Mouse (Mus musculus) megakaryocyte, embryonic 14.5 days (primary cell): ENCODE results near the gene Hectd1.

Source experiments
- FLI1 ChIP-seq: IDR thresholded peaks from 2 replicates; pipeline ENCODE4 v1.6.1; 2012; ENCODE audit warnings: low read length, inconsistent platforms, mixed read lengths
- GATA1 ChIP-seq: IDR thresholded peaks from 3 replicates; pipeline ENCODE4 v1.6.1; 2012; ENCODE audit warnings: mixed read lengths, low read length, inconsistent platforms, borderline replicate concordance

DNA sequence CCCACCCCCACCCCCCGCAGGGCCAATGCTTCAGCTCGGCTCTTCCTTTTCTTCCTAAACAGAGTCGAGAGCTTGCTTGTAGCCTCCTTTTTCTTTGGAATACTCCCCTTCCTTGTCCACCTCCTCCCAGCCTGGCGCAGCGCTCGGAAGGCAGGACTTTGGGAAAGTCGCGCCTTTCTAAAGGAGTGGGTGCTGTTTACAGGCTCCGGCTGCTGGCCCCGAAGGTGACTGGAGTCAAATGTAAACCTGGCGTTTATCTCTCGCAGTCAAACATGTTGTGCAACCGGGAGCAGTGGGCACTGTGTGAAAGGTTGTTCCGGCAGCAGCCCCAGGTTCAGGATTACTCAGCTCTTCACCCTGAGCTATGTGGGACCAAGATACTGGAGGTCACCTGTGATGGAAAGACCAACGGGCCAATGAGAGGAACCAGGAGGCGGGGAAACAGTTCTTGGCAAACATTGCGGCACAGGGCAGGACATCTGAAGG is 15.5 kb upstream of the Hectd1 start:
- TF ChIP-seq GATA1 (0 out of 3 replicates have a peak, but pooled peaks have one; percentile 49), FLI1 (no peak)
